Mouse (Mus musculus): ENCODE measurements around the gene Cpa3. TPM values are rescaled to one million over a fixed set of nuclear protein-coding genes. Genes with fewer than 3 reads are reported as not detected.

The Cpa3 gene
- 3.2 and 5.0 TPM in 2 replicates for polyA plus RNA-seq (2015; fragmentation: Nextera tagmentation; extraction: Ambion mirVana)

DNA sequence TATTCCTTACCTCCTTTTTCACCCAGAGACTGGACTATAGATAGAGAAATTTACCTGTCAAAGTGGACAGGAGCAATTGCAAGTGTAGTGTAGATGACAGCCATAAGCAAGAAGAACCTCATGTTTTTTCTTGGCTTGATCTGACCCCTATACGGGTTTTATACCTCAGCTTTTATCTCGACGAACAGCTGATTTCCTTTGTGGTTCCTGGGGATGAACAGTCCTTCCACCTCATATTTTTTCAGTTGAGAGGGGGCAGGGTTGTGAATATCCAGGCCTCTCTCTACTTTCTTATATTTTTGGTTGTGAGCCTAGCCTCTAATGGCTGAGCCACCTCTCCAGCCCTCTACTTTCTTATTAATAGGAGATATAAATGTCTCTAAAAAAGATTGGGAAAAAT is at the start of gene Cpa3:
TSS of gene Cpa3 (minus strand) at position 132 of the 400 bp plus-strand sequence.
- no peak within 1 kb of the TSS for H3K27ac ChIP-seq
- WGBS, result 82% methylated on average over 3 of the region's 3 CpGs

DNA sequence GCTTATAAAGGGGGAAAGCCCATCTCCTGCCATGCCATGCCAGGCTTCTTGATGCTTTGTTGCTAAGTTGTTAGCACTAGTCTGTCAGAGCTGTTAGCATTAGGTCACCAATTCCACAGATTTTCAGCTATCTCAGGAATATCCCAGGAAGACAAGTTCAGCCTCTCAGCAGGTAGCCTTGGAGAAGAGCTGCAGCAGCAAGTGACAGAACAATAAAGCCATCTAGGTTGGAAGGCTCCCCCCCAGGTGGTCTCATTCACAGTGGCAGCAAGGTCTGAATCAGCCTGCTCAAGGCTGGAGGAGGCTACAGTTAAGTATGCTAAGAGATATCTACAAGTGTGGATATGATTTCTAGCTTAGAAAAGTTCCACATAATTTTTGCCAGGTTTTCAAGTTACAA is 49.4 kb upstream of the Cpa3 start:
- no peak for ATAC-seq (replicated peaks; ENCODE audit: low FRiP score)
- no peak overlapping the region for H3K9ac ChIP-seq
- H3K4me2 ChIP-seq, result no peak overlapping the region
- no peaks in the 10 kb centered on the region for H3K27me3 ChIP-seq
- no peak overlapping the region for H3K27ac ChIP-seq
- no peak overlapping the region for H3K4me3 ChIP-seq (replicated peaks)
- no peaks in the 10 kb centered on the region for H3K4me1 ChIP-seq
- no peaks in the 10 kb centered on the region for H3K9me3 ChIP-seq (replicated peaks)
- H3K36me3 ChIP-seq, result no peaks in the 10 kb centered on the region

More for the DNA sequence above, at the start of gene Cpa3:
- no peak within 1 kb of the TSS for H3K4me2 ChIP-seq
- no peak for ATAC-seq (replicated peaks; ENCODE audit: low FRiP score)
- H3K9ac ChIP-seq, result no peak within 1 kb of the TSS
- no peaks in the 10 kb centered on the region for H3K4me1 ChIP-seq
- no peak within 1 kb of the TSS for H3K4me3 ChIP-seq (replicated peaks)
- H3K36me3 ChIP-seq, result no peaks in the 10 kb centered on the region
- H3K27me3 ChIP-seq, result no peaks in the 10 kb centered on the region
- H3K9me3 ChIP-seq (replicated peaks), result no peaks in the 10 kb centered on the region

- no peaks in the 10 kb centered on the region for H3K27me3 ChIP-seq
- H3K4me3 ChIP-seq (replicated peaks), result no peak overlapping the region
- no peak overlapping the region for H3K27ac ChIP-seq
- H3K4me1 ChIP-seq, result no peaks in the 10 kb centered on the region
- no peak overlapping the region for H3K9ac ChIP-seq
- no peak for ATAC-seq (replicated peaks; ENCODE audit: low FRiP score)
- no peaks in the 10 kb centered on the region for H3K36me3 ChIP-seq
- H3K9me3 ChIP-seq (replicated peaks), result no peaks in the 10 kb centered on the region
- H3K4me2 ChIP-seq, result no peak overlapping the region
- 94% methylated on average over 2 of the region's 2 CpGs for WGBS
These were observed 46.8 kb upstream of the Cpa3 start for GRCm38 (mm10) chr3:20288761-20289160.

GRCm38 (mm10) chr3:20281796-20282195 is 39.8 kb upstream of the Cpa3 start:
- Histone ChIP-seq H3K27ac (no peak overlapping the region), H3K4me3 (replicated peaks) (no peak overlapping the region), H3K27me3 (no peaks in the 10 kb centered on the region), H3K9ac (no peak overlapping the region), H3K36me3 (no peaks in the 10 kb centered on the region), H3K9me3 (replicated peaks) (no peaks in the 10 kb centered on the region), H3K4me1 (no peaks in the 10 kb centered on the region), H3K4me2 (no peak overlapping the region)
- 58% methylated on average over 1 of the region's 1 CpGs for WGBS
- ATAC-seq (replicated peaks; ENCODE audit: low FRiP score), result no peak

GRCm38 (mm10) chr3:20275633-20276032 is 33.7 kb upstream of the Cpa3 start, which contains the start of gene Cpb1:
Gene Cpb1 (minus strand): TSS chr3:20275733.
- ATAC-seq (replicated peaks; ENCODE audit: low FRiP score), result no peak
- WGBS, result 84% methylated on average over 3 of the region's 3 CpGs
- H3K4me3 ChIP-seq (replicated peaks), result no peak within 1 kb of the TSS

DNA sequence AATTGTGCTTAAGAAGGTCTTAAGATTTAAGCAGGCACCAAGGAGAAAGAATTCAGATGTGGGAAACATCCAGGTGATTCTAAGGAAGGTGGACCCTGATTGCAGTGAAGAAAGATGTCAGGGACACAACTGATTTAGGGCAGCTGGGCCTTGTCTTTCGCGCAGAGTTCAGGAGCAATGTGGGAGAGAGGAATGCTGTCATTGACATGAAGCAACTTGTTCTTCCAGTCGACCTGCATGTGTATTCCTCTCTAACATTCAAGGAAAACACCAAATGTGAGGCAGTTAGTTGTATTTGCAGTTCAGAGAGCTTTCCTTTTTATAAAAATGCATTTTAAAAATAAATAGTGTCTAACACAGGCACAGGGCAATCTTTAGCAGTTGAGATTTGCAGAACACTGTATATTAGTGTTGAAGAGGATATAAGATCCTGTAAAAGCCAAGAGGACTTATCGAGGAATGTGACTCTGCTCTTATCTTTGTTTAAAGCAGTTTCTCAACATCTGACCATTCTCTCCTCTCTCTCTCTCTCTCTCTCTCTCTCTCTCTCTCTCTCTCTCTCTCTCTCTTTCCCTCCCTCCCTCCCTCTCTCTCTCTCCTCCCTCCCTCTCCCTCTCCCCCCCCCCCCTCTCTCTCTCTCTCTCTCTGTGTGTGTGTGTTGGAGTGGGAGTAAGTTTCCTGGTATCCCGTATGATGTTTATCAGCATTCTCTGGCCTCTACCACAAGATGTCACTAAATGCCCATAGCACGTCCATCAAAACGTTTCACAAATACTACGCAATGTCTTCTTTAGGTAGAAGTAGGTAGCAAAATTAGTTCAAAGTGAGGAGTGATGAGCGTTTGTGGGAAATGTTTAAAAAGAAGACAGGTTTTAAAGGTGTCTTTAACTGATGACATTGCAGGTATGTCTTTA is 12.8 kb upstream of the Cpa3 start:
- 37% methylated on average over 9 of the region's 9 CpGs for WGBS
- no peak overlapping the region for H3K4me2 ChIP-seq
- no peak overlapping the region for H3K4me3 ChIP-seq (replicated peaks)
- no peaks in the 10 kb centered on the region for H3K9me3 ChIP-seq (replicated peaks)
- no peak overlapping the region for H3K27ac ChIP-seq
- no peaks in the 10 kb centered on the region for H3K4me1 ChIP-seq
- peak; percentile 64; the same call in 1 of the 2 replicates for ATAC-seq (replicated peaks; ENCODE audit: low FRiP score)
- H3K36me3 ChIP-seq, result no peaks in the 10 kb centered on the region
- H3K27me3 ChIP-seq, result no peaks in the 10 kb centered on the region
- no peak overlapping the region for H3K9ac ChIP-seq

More at GRCm38 (mm10) chr3:20275633-20276032, 33.7 kb upstream of the Cpa3 start, which contains the start of gene Cpb1:
- no peak within 1 kb of the TSS for H3K4me2 ChIP-seq
- H3K9me3 ChIP-seq (replicated peaks), result no peaks in the 10 kb centered on the region
- H3K4me1 ChIP-seq, result no peaks in the 10 kb centered on the region
- no peaks in the 10 kb centered on the region for H3K36me3 ChIP-seq
- no peaks in the 10 kb centered on the region for H3K27me3 ChIP-seq
- no peak within 1 kb of the TSS for H3K27ac ChIP-seq
- H3K9ac ChIP-seq, result no peak within 1 kb of the TSS

- Histone ChIP-seq H3K9me3 (replicated peaks) (no peaks in the 10 kb centered on the region), H3K4me3 (replicated peaks) (no peak overlapping the region), H3K27me3 (no peaks in the 10 kb centered on the region), H3K4me2 (no peak overlapping the region), H3K4me1 (no peaks in the 10 kb centered on the region), H3K27ac (no peak overlapping the region), H3K9ac (no peak overlapping the region), H3K36me3 (no peaks in the 10 kb centered on the region)
- no peak for ATAC-seq (replicated peaks; ENCODE audit: low FRiP score)
- 81% methylated on average over 1 of the region's 1 CpGs for WGBS
These were observed 1.9 kb upstream of the Cpa3 start for GRCm38 (mm10) chr3:20243913-20244312.

GRCm38 (mm10) chr3:20239741-20240140 is 2.2 kb downstream of the Cpa3 start:
- WGBS, result 86% methylated on average over 3 of the region's 3 CpGs
- no peaks in the 10 kb centered on the region for H3K4me1 ChIP-seq
- H3K4me3 ChIP-seq (replicated peaks), result no peak overlapping the region
- no peaks in the 10 kb centered on the region for H3K36me3 ChIP-seq
- no peak overlapping the region for H3K4me2 ChIP-seq
- no peak for ATAC-seq (replicated peaks; ENCODE audit: low FRiP score)
- no peak overlapping the region for H3K9ac ChIP-seq
- H3K27me3 ChIP-seq, result no peaks in the 10 kb centered on the region
- H3K9me3 ChIP-seq (replicated peaks), result no peaks in the 10 kb centered on the region
- H3K27ac ChIP-seq, result no peak overlapping the region

GRCm38 (mm10) chr3:20236965-20237364 is 5.0 kb downstream of the Cpa3 start:
- no peaks in the 10 kb centered on the region for H3K9me3 ChIP-seq (replicated peaks)
- no peak overlapping the region for H3K4me3 ChIP-seq (replicated peaks)
- no peak for ATAC-seq (replicated peaks; ENCODE audit: low FRiP score)
- no peak overlapping the region for H3K27ac ChIP-seq
- H3K4me2 ChIP-seq, result no peak overlapping the region
- H3K36me3 ChIP-seq, result no peaks in the 10 kb centered on the region
- no peaks in the 10 kb centered on the region for H3K4me1 ChIP-seq
- no peaks in the 10 kb centered on the region for H3K27me3 ChIP-seq
- H3K9ac ChIP-seq, result no peak overlapping the region
- WGBS, result 78% methylated on average over 1 of the region's 1 CpGs

GRCm38 (mm10) chr3:20229027-20229426 is 13.0 kb downstream of the Cpa3 start:
- Histone ChIP-seq H3K36me3 (no peaks in the 10 kb centered on the region), H3K4me3 (replicated peaks) (no peak overlapping the region), H3K4me1 (no peaks in the 10 kb centered on the region), H3K27me3 (no peaks in the 10 kb centered on the region), H3K27ac (no peak overlapping the region), H3K4me2 (no peak overlapping the region), H3K9me3 (replicated peaks) (no peaks in the 10 kb centered on the region), H3K9ac (no peak overlapping the region)
- ATAC-seq (replicated peaks; ENCODE audit: low FRiP score), result no peak
- WGBS, result 87% methylated on average over 1 of the region's 1 CpGs

DNA sequence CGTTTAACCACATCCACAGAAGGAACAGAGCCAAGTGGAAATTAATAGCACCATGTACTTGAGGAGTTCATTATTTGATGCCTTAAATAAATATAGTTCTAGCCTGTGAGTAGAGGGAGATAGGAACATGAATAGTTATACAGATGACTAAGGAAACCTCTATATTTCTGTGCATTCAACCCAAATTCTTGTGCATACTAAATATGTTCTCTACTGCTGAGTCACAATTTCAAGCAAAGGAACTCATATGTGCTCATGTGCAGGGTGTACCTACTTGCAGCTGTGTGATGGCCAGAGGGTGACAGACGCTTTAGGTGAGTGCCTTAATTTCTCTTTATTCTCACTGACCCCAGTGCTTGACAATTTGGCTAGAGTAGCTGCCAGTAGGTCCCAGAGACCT is 16.6 kb downstream of the Cpa3 start:
- Histone ChIP-seq H3K27me3 (no peaks in the 10 kb centered on the region), H3K9me3 (replicated peaks) (no peaks in the 10 kb centered on the region), H3K4me3 (replicated peaks) (no peak overlapping the region), H3K4me2 (no peak overlapping the region), H3K36me3 (no peaks in the 10 kb centered on the region), H3K27ac (no peak overlapping the region), H3K4me1 (no peaks in the 10 kb centered on the region), H3K9ac (no peak overlapping the region)
- no peak for ATAC-seq (replicated peaks; ENCODE audit: low FRiP score)
- 68% methylated on average over 2 of the region's 2 CpGs for WGBS

- H3K4me3 ChIP-seq (replicated peaks), result no peak overlapping the region
- H3K27me3 ChIP-seq, result no peaks in the 10 kb centered on the region
- no peak overlapping the region for H3K9ac ChIP-seq
- no peaks in the 10 kb centered on the region for H3K36me3 ChIP-seq
- no peaks in the 10 kb centered on the region for H3K4me1 ChIP-seq
- H3K9me3 ChIP-seq (replicated peaks), result no peaks in the 10 kb centered on the region
- H3K4me2 ChIP-seq, result no peak overlapping the region
- WGBS, result 85% methylated on average over 9 of the region's 9 CpGs
- ATAC-seq (replicated peaks; ENCODE audit: low FRiP score), result no peak
- H3K27ac ChIP-seq, result no peak overlapping the region
These were observed 18.9 kb downstream of the Cpa3 start for GRCm38 (mm10) chr3:20222926-20223698.
